Mouse (Mus musculus) CH12.LX (cell line): Measurements from ENCODE around the gene Tshz2. TPM values are rescaled to one million over a fixed set of nuclear protein-coding genes. Genes with fewer than 3 reads are reported as not detected.
"Not testable (repeated sequence)": the region's sequence is repeated elsewhere in the genome, so short reads cannot be mapped to it uniquely, and the experiment has no call there.

Source experiments
- DNase-seq: peaks from one replicate; pipeline ENCODE4 v3.0.0-alpha.2; 2013; ENCODE audit errors: extremely low read depth
- H3K27ac ChIP-seq: 2 replicates; pipeline ENCODE4 v1.5.1; 2012; ENCODE audit warnings: low read depth, mild to moderate bottlenecking, control low read depth, moderate library complexity; ENCODE audit not compliant: insufficient read depth
- H3K27me3 ChIP-seq: replicated peaks from 2 replicates; pipeline ENCODE3; 2012; ENCODE audit warnings: inconsistent platforms
- H3K36me3 ChIP-seq, 2 experiments: replicated peaks in 1 of 2; 2 replicates each; pipeline versions ENCODE3 to v1.6.1; 2012; ENCODE audit warnings: inconsistent platforms in 1 of 2, low read length in 1 of 2, mild to moderate bottlenecking in 1 of 2, mixed read lengths in 1 of 2, moderate library complexity in 1 of 2; ENCODE audit not compliant: control insufficient read depth in 1 of 2, insufficient read depth in 1 of 2
- H3K4me1 ChIP-seq, 2 experiments: 2 replicates each; pipeline ENCODE4 v1.6.1; 2012; ENCODE audit warnings: inconsistent platforms in 1 of 2, moderate library complexity in 1 of 2; ENCODE audit not compliant: insufficient read depth in 2 of 2, control insufficient read depth in 1 of 2
- H3K4me2 ChIP-seq: 2 replicates; pipeline ENCODE4 v1.6.1; 2012; ENCODE audit warnings: low read depth, mild to moderate bottlenecking, control low read depth; ENCODE audit not compliant: poor library complexity, insufficient read depth, severe bottlenecking
- H3K4me3 ChIP-seq, 3 experiments: fragments of 150-350 bp in 1 of 3; sonication (generic) in 1 of 3; replicated peaks in 1 of 3; 2 replicates each; pipeline versions ENCODE3 to v1.5.1; 2011 to 2012; ENCODE audit warnings: low read depth in 2 of 3, low read length in 2 of 3, mild to moderate bottlenecking in 2 of 3, moderate library complexity in 2 of 3, control low read depth in 1 of 3, improper control_type of control experiment in 1 of 3, inconsistent platforms in 1 of 3, mixed read lengths in 1 of 3; ENCODE audit not compliant: poor library complexity in 1 of 3
- H3K79me2 ChIP-seq: replicated peaks from 2 replicates; pipeline ENCODE4 v1.6.1; 2012; ENCODE audit warnings: mild to moderate bottlenecking, moderate library complexity; ENCODE audit not compliant: control insufficient read depth, poor library complexity, insufficient read depth, severe bottlenecking; ENCODE audit errors: extremely low read depth
- H3K9ac ChIP-seq: 2 replicates; pipeline ENCODE4 v1.6.1; 2012; ENCODE audit warnings: low read depth, mild to moderate bottlenecking, control low read depth, moderate library complexity; ENCODE audit not compliant: insufficient read depth
- H3K9me3 ChIP-seq: replicated peaks from 2 replicates; pipeline ENCODE3; 2012; ENCODE audit warnings: low read length, inconsistent platforms, mixed read lengths
- BHLHE40 ChIP-seq: IDR thresholded peaks from 2 replicates; pipeline ENCODE4 v1.6.1; 2011; ENCODE audit warnings: mild to moderate bottlenecking, low read depth, low read length, improper control_type of control experiment
- CHD2 ChIP-seq: IDR thresholded peaks from 2 replicates; pipeline ENCODE4 v1.6.1; 2011; ENCODE audit warnings: low read length, improper control_type of control experiment
- E2F4 ChIP-seq: IDR thresholded peaks from 2 replicates; pipeline ENCODE4 v1.6.1; 2011; ENCODE audit warnings: low read depth, low read length, improper control_type of control experiment; ENCODE audit not compliant: insufficient replicate concordance
- ELF1 ChIP-seq: IDR thresholded peaks from 2 replicates; pipeline ENCODE4 v1.6.1; 2014; ENCODE audit warnings: low read depth, mild to moderate bottlenecking, inconsistent platforms, low read length, improper control_type of control experiment
- ETS1 ChIP-seq: conservative IDR thresholded peaks from 2 replicates; pipeline ENCODE4 v1.6.1; 2012; ENCODE audit warnings: low read depth, mild to moderate bottlenecking, inconsistent platforms, low read length, improper control_type of control experiment, moderate library complexity
- HCFC1 ChIP-seq: IDR thresholded peaks from 2 replicates; pipeline ENCODE4 v1.6.1; 2012; ENCODE audit warnings: low read depth, mild to moderate bottlenecking, inconsistent platforms, low read length, improper control_type of control experiment
- JUN ChIP-seq: IDR thresholded peaks from 2 replicates; pipeline ENCODE4 v1.6.1; 2011; ENCODE audit warnings: low read depth, mild to moderate bottlenecking, low read length, improper control_type of control experiment, moderate library complexity; ENCODE audit not compliant: insufficient read depth
- MAFK ChIP-seq: IDR thresholded peaks from 2 replicates; pipeline ENCODE4 v1.6.1; 2011; ENCODE audit warnings: low read length, improper control_type of control experiment; ENCODE audit not compliant: insufficient replicate concordance
- MAX ChIP-seq: IDR thresholded peaks from 2 replicates; pipeline ENCODE4 v1.6.1; 2011; ENCODE audit warnings: low read length, improper control_type of control experiment
- MAZ ChIP-seq: IDR thresholded peaks from 2 replicates; pipeline ENCODE4 v1.6.1; 2012; ENCODE audit warnings: low read depth, mild to moderate bottlenecking, inconsistent platforms, low read length, improper control_type of control experiment, moderate library complexity
- MEF2A ChIP-seq: IDR thresholded peaks from 2 replicates; pipeline ENCODE4 v1.6.1; 2014; ENCODE audit warnings: low read depth, mild to moderate bottlenecking, inconsistent platforms, low read length, improper control_type of control experiment, borderline replicate concordance
- MXI1 ChIP-seq: IDR thresholded peaks from 2 replicates; pipeline ENCODE4 v1.6.1; 2011; ENCODE audit warnings: mild to moderate bottlenecking, low read depth, low read length, improper control_type of control experiment
- NRF1 ChIP-seq: IDR thresholded peaks from 2 replicates; pipeline ENCODE4 v1.6.1; 2014; ENCODE audit warnings: low read depth, mild to moderate bottlenecking, inconsistent platforms, low read length, improper control_type of control experiment, moderate library complexity
- PAX5 ChIP-seq: IDR thresholded peaks from 2 replicates; pipeline ENCODE4 v1.6.1; 2012; ENCODE audit warnings: low read length, inconsistent platforms, mixed read lengths
- RAD21 ChIP-seq: IDR thresholded peaks from 2 replicates; pipeline ENCODE4 v1.6.1; 2011; ENCODE audit warnings: low read depth, mild to moderate bottlenecking, low read length, improper control_type of control experiment, moderate library complexity
- SIN3A ChIP-seq: IDR thresholded peaks from 2 replicates; pipeline ENCODE4 v1.6.1; 2012; ENCODE audit warnings: low read length, improper control_type of control experiment, inconsistent platforms
- TBP ChIP-seq: conservative IDR thresholded peaks from 2 replicates; pipeline ENCODE4 v1.6.1; 2011; ENCODE audit warnings: low read depth, low read length, improper control_type of control experiment
- USF1 ChIP-seq: IDR thresholded peaks from 2 replicates; pipeline ENCODE4 v1.6.1; 2014; ENCODE audit warnings: low read depth, mild to moderate bottlenecking, inconsistent platforms, low read length, improper control_type of control experiment
- ZKSCAN1 ChIP-seq: IDR thresholded peaks from 2 replicates; pipeline ENCODE4 v1.6.1; 2012; ENCODE audit warnings: low read depth, inconsistent platforms, low read length, improper control_type of control experiment, borderline replicate concordance
- ZNF384 ChIP-seq: IDR thresholded peaks from 2 replicates; pipeline ENCODE4 v1.6.1; 2012; ENCODE audit warnings: low read depth, low read length, improper control_type of control experiment, inconsistent platforms
- dilution Hi-C: fragments of 300-500 bp; cut with MboI; formaldehyde crosslinking; loops from 2 replicates; pipeline ENCODE4 v1.14.3; 2020; ENCODE audit warnings: low sequenced_read_pairs; ENCODE audit not compliant: extremely low pct_unique_long_range_greater_than_20kb, extremely low pct_ligation_motif_present
- in situ Hi-C: fragments of 300-500 bp; cut with MboI; formaldehyde crosslinking; loops from 3 replicates; pipeline ENCODE4 v1.14.3; 2019; ENCODE audit warnings: low sequenced_read_pairs, low pct_ligation_motif_present, low pct_unique_long_range_greater_than_20kb, mixed read lengths
- polyA plus RNA-seq: library from polyadenylated mRNA; unstranded; fragments of >175 nt; gene quantifications from 2 replicates; pipeline ENCODE4 v1.2.1, GENCODE M21; 2012; ENCODE audit warnings: low read depth; ENCODE audit not compliant: insufficient read length
- total RNA-seq, 2 experiments: library from RNA; depleted of rRNA; stranded (reverse); fragments of 300-350 nt in 1 of 2; fragments of >200 nt in 1 of 2; gene quantifications; 2 replicates each; pipeline ENCODE4 v1.2.3; 2012 to 2014

The Tshz2 gene
- total and polyA plus RNA-seq, 3 experiments, result not detected

DNA sequence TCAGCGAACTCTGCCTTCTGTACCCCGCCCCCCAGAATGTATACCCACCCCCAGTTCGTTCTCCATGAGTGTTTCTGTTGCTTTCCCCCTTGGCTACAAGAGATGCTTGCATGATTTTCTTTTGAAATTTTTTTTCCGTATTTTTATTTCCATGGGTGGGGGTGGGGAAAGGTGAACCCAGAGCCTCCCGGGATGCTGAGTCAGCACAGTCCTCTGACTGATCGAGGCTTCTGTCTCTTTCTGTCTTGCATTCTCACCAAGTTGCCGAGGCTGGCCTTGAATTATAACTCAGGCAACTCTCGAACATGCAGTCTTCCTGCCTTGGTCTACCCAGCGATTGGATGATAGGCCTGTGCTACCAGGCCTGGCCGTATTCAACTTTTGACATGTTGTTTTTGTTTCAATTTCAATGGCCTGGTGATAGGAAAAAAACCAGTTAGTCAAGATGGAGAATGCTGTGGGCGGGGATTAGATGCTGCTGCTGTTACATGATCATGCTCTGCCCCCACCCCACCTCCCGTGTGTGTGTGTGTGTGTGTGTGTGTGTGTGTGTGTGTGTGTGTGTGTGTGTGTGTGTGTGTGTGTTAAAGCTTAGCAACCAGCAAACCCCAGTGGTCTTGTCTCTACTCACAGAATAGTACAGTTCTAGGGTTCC lies 47.1 kb upstream of the Tshz2 start:
- H3K27ac ChIP-seq, result no peak overlapping the region
- H3K9me3 ChIP-seq, result peaks cover 76% of the 10 kb centered on the region
- no peaks in the 10 kb centered on the region for H3K4me1 ChIP-seq
- no peaks in the 10 kb centered on the region for H3K27me3 ChIP-seq
- in situ Hi-C loops (no loop called here), dilution Hi-C loops (no loop called here)
- no peak overlapping the region for H3K9ac ChIP-seq
- H3K36me3 ChIP-seq, result no peaks in the 10 kb centered on the region
- no peak overlapping the region for H3K4me2 ChIP-seq
- no peaks in the 10 kb centered on the region for H3K79me2 ChIP-seq
- no peak for DNase-seq
- TF ChIP-seq ELF1, result no peak
- no peak for TF ChIP-seq MEF2A
- no peak for TF ChIP-seq USF1
- no peak for TF ChIP-seq E2F4
- TF ChIP-seq CHD2, result no peak
- TF ChIP-seq HCFC1, result no peak
- no peak for TF ChIP-seq JUN
- TF ChIP-seq MAZ, result no peak
- no peak for TF ChIP-seq BHLHE40
- no peak for TF ChIP-seq MXI1
- no peak for TF ChIP-seq MAFK
- no peak overlapping the region for H3K4me3 ChIP-seq

DNA sequence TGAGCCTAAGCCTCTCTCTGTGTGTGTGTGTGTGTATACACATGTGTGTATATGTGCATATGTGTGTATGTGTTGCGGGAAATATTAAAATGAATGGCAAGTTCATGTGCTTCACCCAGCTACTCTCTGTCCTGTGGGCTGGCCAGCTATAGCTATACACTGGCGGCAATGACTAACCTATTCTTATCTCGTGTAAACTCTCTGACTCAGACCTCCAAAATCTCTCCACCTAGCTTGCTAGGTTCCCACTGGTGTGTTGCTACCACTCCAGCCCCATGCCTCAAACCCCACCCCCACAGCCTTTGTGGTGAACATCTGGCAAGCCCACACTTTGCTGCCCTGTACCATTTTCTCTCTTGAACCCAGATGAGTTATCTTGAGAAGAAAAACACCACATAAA lies 46.1 kb upstream of the Tshz2 start:
- no peak for DNase-seq
- Histone ChIP-seq H3K9ac (no peak overlapping the region), H3K4me3 (no peak overlapping the region), H3K79me2 (no peaks in the 10 kb centered on the region), H3K4me2 (no peak overlapping the region), H3K27me3 (no peaks in the 10 kb centered on the region), H3K27ac (no peak overlapping the region), H3K4me1 (no peaks in the 10 kb centered on the region), H3K9me3 (peaks cover 76% of the 10 kb centered on the region), H3K36me3 (no peaks in the 10 kb centered on the region)
- TF ChIP-seq CHD2 (no peak), ELF1 (no peak), MAX (no peak), ETS1 (no peak), TBP (no peak), MAZ (no peak), PAX5 (no peak), RAD21 (no peak), BHLHE40 (no peak), ZKSCAN1 (no peak), NRF1 (no peak), MAFK (no peak), ZNF384 (no peak), SIN3A (no peak)
- dilution Hi-C loops (no loop called here), in situ Hi-C loops (no loop called here)

DNA sequence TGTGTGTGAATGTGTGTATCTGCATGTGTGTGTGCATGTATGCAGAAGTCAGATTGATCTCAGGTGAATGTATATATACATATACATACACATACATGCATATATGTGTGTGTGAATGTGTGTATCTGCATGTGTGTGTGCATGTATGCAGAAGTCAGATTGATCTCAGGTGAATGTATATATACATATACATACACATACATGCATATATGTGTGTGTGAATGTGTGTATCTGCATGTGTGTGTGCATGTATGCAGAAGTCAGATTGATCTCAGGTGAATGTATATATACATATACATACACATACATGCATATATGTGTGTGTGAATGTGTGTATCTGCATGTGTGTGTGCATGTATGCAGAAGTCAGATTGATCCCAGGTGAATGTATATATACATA lies 45.2 kb upstream of the Tshz2 start, which contains the start of gene Gm11011:
TSS of gene Gm11011 (minus strand) at position 101 of the 400 bp plus-strand sequence.
- H3K9ac ChIP-seq, H3K4me1 ChIP-seq, H3K27me3 ChIP-seq, H3K4me2 ChIP-seq, dilution Hi-C loops, H3K79me2 ChIP-seq, DNase-seq, in situ Hi-C loops, H3K36me3 ChIP-seq, H3K4me3 ChIP-seq, H3K27ac ChIP-seq: not testable (repeated sequence)
- H3K9me3 ChIP-seq, result peaks cover 75% of the 10 kb centered on the region
